Mouse (Mus musculus) liver, embryonic 11.5 days (tissue): Measurements from ENCODE around the gene Ttc21a. TPM values are rescaled to one million over a fixed set of nuclear protein-coding genes. Genes with fewer than 3 reads are reported as not detected.
A peak's percentile ranks its signal among the peaks of the same experiment; 100 is the strongest.

Experiments used
- ATAC-seq: fragments of 200-750 bp; cut with Nextera tagmentation; replicated peaks from 2 replicates; pipeline ENCODE4 v1.8.0; 2017; ENCODE audit warnings: moderate number of reproducible peaks, mild to moderate bottlenecking, moderate TSS enrichment, moderate library complexity; ENCODE audit not compliant: low FRiP score
- DNase-seq: peaks from one replicate; pipeline ENCODE4 v3.0.0-alpha.2; 2017; ENCODE audit warnings: low spot score
- H3K27ac ChIP-seq: fragments of 300-500 bp; sonication (generic); 2 replicates; pipeline ENCODE4 v1.5.1; 2014; ENCODE audit warnings: mild to moderate bottlenecking, low read depth, low read length, control low read depth
- H3K27me3 ChIP-seq: fragments of 300-500 bp; sonication (generic); replicated peaks from 2 replicates; pipeline ENCODE4 v1.6.1; 2014; ENCODE audit warnings: low read length, mixed read lengths; ENCODE audit not compliant: control insufficient read depth, insufficient read depth
- H3K36me3 ChIP-seq: fragments of 300-500 bp; sonication (generic); 2 replicates; pipeline ENCODE4 v1.6.1; 2014; ENCODE audit warnings: mild to moderate bottlenecking, low read length, moderate library complexity, mixed read lengths; ENCODE audit not compliant: control insufficient read depth, insufficient read depth
- H3K4me1 ChIP-seq: fragments of 300-500 bp; sonication (generic); replicated peaks from 2 replicates; pipeline ENCODE4 v1.6.1; 2014; ENCODE audit warnings: low read length, mixed read lengths; ENCODE audit not compliant: control insufficient read depth, insufficient read depth
- H3K4me2 ChIP-seq: fragments of 300-500 bp; sonication (generic); 2 replicates; pipeline ENCODE4 v1.6.1; 2014; ENCODE audit warnings: mild to moderate bottlenecking, control low read depth, moderate library complexity
- H3K4me3 ChIP-seq: fragments of 300-500 bp; sonication (generic); 2 replicates; pipeline ENCODE4 v1.5.1; 2014; ENCODE audit warnings: low read depth, low read length, control low read depth
- H3K9ac ChIP-seq: fragments of 300-500 bp; sonication (generic); 2 replicates; pipeline ENCODE4 v1.6.1; 2014; ENCODE audit warnings: low read depth, low read length, control low read depth
- H3K9me3 ChIP-seq: fragments of 300-500 bp; sonication (generic); 2 replicates; pipeline ENCODE4 v1.6.1; 2016; ENCODE audit warnings: low read length, inconsistent platforms, mixed read lengths; ENCODE audit not compliant: control insufficient read depth
- WGBS: fragments of 180-500 bp; shearing (Covaris S2); extraction: QIAGEN DNeasy Blood & Tissue Kit; methylation state at CpG from one replicate; pipeline ENCODE4 v1.1.7; 2014; 5-methylcytosine and 5-hydroxymethylcytosine counted together
- polyA plus RNA-seq: library from polyadenylated mRNA; unstranded; fragments of >200 nt; fragmentation: Nextera tagmentation; extraction: Ambion mirVana; gene quantifications from 2 replicates; pipeline ENCODE4 v1.2.1, GENCODE M21; 2014

The Ttc21a gene
- polyA plus RNA-seq, 1 experiment from 2014 or later, result 0.14 TPM

- DNase-seq (peak; percentile 68), ATAC-seq (peak; percentile 40)
- peak overlapping the region; percentile 99 for H3K4me2 ChIP-seq
- no peaks in the 10 kb centered on the region for H3K36me3 ChIP-seq
- peaks cover 75% of the 10 kb centered on the region for H3K4me1 ChIP-seq
- peak overlapping the region; percentile 77 for H3K4me3 ChIP-seq
- no peaks in the 10 kb centered on the region for H3K9me3 ChIP-seq
- 3% methylated on average over 16 of the region's 16 CpGs for WGBS
- no peaks in the 10 kb centered on the region for H3K27me3 ChIP-seq
- peak overlapping the region; percentile 94 for H3K27ac ChIP-seq
- peak overlapping the region; percentile 55 for H3K9ac ChIP-seq
Observed at GRCm38 (mm10) chr9:119981183-119982179, 44.1 kb downstream of the Ttc21a start.

DNA sequence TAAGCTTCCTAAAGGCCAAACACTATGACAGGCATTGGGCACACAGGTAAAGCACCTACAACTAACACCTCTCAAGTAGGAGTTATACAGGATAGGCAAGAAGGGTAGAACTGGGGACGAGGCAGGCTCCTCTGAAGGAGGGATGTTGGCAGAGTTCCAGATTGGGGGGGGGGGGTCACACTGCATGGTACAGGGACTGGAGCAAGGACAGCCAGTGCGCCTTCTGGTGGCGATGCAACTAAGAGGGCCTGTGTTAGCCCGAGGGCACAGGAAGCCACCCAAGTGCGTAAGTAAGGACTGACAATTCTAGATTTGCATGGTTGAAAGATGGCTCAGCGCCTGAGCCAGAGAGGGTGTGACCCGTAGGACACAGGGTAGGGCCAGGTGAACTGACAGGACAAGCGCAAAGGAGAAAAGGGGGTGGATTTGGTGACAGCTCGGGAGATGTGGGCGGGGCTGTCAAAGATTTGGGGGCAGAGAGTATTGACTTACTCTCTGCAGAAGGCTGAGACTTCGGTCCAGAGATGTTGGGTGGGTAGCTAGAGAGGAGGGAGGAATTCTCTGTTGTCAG lies 44.9 kb downstream of the Ttc21a start:
- peak overlapping the region; percentile 94 for H3K27ac ChIP-seq
- no peaks in the 10 kb centered on the region for H3K27me3 ChIP-seq
- DNase-seq (peak; percentile 71), ATAC-seq (peak; percentile 32)
- H3K9me3 ChIP-seq, result no peaks in the 10 kb centered on the region
- H3K36me3 ChIP-seq, result no peaks in the 10 kb centered on the region
- peak overlapping the region; percentile 55 for H3K9ac ChIP-seq
- peak overlapping the region; percentile 99 for H3K4me2 ChIP-seq
- H3K4me1 ChIP-seq, result peaks cover 66% of the 10 kb centered on the region
- peak overlapping the region; percentile 77 for H3K4me3 ChIP-seq
- WGBS, result 3% methylated on average over 11 of the region's 11 CpGs

DNA sequence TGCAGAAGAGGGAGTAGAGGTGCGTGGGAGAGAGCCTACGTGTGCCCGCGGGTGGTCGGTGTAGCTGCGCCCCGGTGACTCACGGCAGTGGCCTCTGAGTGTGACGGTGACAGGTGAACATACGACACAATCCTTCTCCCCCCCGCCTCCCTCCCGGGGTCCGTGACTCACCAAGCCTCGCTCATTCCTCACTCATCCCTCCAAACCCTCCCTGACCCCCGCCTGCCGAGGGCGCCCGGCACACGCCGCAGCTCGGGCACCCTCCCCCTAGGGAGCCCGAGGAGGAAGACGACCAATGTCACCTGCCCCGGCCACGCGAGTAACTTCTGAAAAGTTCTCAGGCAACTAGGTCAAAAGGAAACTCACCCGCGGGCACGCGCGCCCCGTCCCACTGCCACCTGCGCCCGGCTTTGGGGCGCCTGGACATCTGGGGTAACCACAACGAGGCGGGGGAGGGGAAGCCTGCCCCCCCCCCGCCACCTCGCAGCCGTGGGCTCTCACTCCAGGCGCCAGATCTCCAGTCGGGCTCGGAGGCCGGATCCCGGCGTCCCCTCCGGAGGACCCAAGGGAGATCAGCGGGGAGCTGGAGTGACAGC lies 45.6 kb downstream of the Ttc21a start:
- peak overlapping the region; percentile 32 for H3K27ac ChIP-seq

DNA sequence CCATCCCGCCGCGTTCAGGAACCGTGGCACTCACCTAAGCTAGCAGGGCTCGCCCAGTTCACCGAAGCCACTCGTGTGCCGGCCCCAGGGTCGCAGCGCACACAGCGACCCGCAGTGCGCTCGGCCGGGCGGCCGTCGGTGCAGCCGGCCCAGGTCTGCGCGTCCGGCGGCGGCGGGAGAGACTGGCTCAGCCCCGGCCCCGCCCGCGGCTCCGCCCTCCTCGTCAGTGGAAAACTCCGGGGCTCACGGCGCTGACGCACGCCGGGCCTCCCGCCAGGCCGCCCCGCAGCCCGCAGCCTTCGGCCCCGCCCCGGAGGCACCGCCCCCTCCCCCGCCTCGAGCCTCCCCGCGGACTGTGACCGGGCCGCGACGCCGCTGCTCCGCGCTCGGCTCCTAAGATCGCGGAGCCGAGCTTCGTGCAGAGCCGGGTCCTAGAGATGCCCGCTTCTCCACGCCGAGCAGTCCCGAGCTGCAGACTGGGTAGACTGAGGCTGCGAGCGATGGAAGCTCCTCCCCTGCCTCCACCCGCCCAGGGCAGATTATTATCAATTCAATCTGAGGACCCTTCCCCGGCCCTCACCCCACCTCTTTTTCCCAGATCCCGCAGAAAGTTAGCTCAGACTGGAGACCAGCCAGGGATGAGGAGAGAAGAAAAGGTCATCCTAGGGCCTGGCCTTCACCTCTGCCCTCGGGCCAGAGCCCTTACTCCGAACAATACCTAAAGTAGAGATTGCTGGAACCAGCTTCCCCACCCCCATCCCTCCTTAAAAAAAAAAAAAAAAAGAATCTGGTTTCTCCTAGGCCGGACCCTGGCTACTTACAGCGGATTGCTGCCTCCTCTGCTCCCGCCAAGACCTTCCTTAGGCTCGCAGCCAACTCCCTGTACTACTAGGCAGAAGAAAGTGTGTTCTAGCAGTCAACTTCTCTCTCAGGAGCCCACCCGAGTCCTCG lies 46.5 kb downstream of the Ttc21a start:
- peak; percentile 83 for ATAC-seq
- no peaks in the 10 kb centered on the region for H3K9me3 ChIP-seq
- peak overlapping the region; percentile 32; the same call in 1 of the 2 replicates for H3K27ac ChIP-seq
- DNase-seq, result peak; percentile 84
- WGBS, result 1% methylated on average over 74 of the region's 79 CpGs
- no peaks in the 10 kb centered on the region for H3K27me3 ChIP-seq
- H3K4me3 ChIP-seq, result peak overlapping the region; percentile 77
- peak overlapping the region; percentile 99 for H3K4me2 ChIP-seq
- no peaks in the 10 kb centered on the region for H3K36me3 ChIP-seq
- H3K4me1 ChIP-seq, result peaks cover 51% of the 10 kb centered on the region
- peak overlapping the region; percentile 70 for H3K9ac ChIP-seq

More for the DNA sequence above, 45.6 kb downstream of the Ttc21a start:
- ATAC-seq (no peak), DNase-seq (peak; percentile 62)
- Histone ChIP-seq H3K9ac (peak overlapping the region; percentile 70), H3K4me1 (peaks cover 59% of the 10 kb centered on the region), H3K9me3 (no peaks in the 10 kb centered on the region), H3K27me3 (no peaks in the 10 kb centered on the region), H3K4me3 (peak overlapping the region; percentile 77), H3K4me2 (peak overlapping the region; percentile 99), H3K36me3 (no peaks in the 10 kb centered on the region)
- under 1% methylated on average over 48 of the region's 48 CpGs for WGBS

DNA sequence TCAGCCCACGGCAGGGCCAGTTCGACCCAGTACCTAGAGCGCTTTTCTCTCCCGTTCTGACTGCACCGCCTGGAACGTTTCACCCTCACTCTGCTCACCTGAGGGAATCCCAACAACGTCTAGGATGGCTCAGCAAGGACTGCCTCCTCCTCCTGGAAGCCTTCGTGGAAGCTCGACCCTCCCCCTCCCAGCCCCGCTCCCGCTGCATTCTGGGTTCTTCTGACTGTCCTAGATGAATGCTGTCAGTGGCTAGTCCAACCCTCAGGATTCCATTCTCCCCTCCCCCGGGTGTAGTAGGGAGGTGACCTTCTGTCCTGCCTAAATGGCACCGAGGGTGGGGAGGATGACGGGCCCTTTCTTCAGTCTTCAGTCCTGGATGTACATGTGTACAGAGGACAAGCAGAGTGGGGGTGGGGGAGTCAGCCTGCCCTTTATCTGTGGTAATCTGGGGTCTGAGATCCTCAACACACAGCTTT lies 47.2 kb downstream of the Ttc21a start, which contains the start of gene Csrnp1:
Gene Csrnp1 (minus strand): TSS at position 123 of the 476 bp plus-strand sequence.
- WGBS, result 16% methylated on average over 14 of the region's 14 CpGs
- Histone ChIP-seq H3K4me1 (peaks cover 46% of the 10 kb centered on the region), H3K9ac (peak within 1 kb of the TSS; percentile 70), H3K27me3 (no peaks in the 10 kb centered on the region), H3K9me3 (no peaks in the 10 kb centered on the region), H3K4me2 (peak within 1 kb of the TSS; percentile 99), H3K4me3 (peak within 1 kb of the TSS; percentile 77), H3K36me3 (no peaks in the 10 kb centered on the region), H3K27ac (peak within 1 kb of the TSS; percentile 32; the same call in 1 of the 2 replicates)
- DNase-seq, result peak; percentile 50
- no peak for ATAC-seq

- H3K27me3 ChIP-seq, result no peaks in the 10 kb centered on the region
Observed at GRCm38 (mm10) chr9:119985881-119986574, 48.6 kb downstream of the Ttc21a start.

GRCm38 (mm10) chr9:119988304-119988703 lies 50.9 kb downstream of the Ttc21a start:
- Histone ChIP-seq H3K9ac (no peak overlapping the region), H3K4me1 (peaks cover 18% of the 10 kb centered on the region), H3K4me3 (no peak overlapping the region), H3K27ac (no peak overlapping the region), H3K36me3 (no peaks in the 10 kb centered on the region), H3K4me2 (no peak overlapping the region), H3K9me3 (no peaks in the 10 kb centered on the region), H3K27me3 (no peaks in the 10 kb centered on the region)
- ATAC-seq, result no peak
- no peak for DNase-seq
- WGBS, result 51% methylated on average over 7 of the region's 7 CpGs

More at GRCm38 (mm10) chr9:119985881-119986574, 48.6 kb downstream of the Ttc21a start:
- no peak overlapping the region for H3K4me3 ChIP-seq
- no peak overlapping the region for H3K9ac ChIP-seq
- H3K36me3 ChIP-seq, result no peaks in the 10 kb centered on the region
- ATAC-seq, result no peak
- no peak overlapping the region for H3K27ac ChIP-seq
- peaks cover 32% of the 10 kb centered on the region for H3K4me1 ChIP-seq
- H3K4me2 ChIP-seq, result no peak overlapping the region
- 73% methylated on average over 10 of the region's 10 CpGs for WGBS
- no peaks in the 10 kb centered on the region for H3K9me3 ChIP-seq
- DNase-seq, result no peak
